Mouse (Mus musculus) naive thymus-derived CD4-positive, alpha-beta T cell, adult 5 months (primary cell): Measurements from ENCODE around the gene Gm30191. TPM values are rescaled to one million over a fixed set of nuclear protein-coding genes. Genes with fewer than 3 reads are reported as not detected.

Experiments
- polyA plus RNA-seq: library from polyadenylated mRNA; unstranded; fragments of 100-300 nt; shearing (Covaris generic); gene quantifications from one replicate; pipeline ENCODE4 v1.2.1, GENCODE M21; 2017

Gm30191 gene
- polyA plus RNA-seq = not detected

GRCm38 (mm10) chr4:134246719-134247258 lies at the start of gene Gm30191:
Gene Gm30191 (plus strand): TSS chr4:134246935.

GRCm38 (mm10) chr4:134202904-134203303 lies 43.8 kb upstream of the Gm30191 start, which contains the start of gene Gm7534:
Gene Gm7534 (minus strand): TSS chr4:134203004.

GRCm38 (mm10) chr4:134227194-134227593 lies 19.5 kb upstream of the Gm30191 start, which contains the start of gene Catsper4:
Gene Catsper4 (minus strand): TSS chr4:134227383.

GRCm38 (mm10) chr4:134238279-134238651 lies 8.5 kb upstream of the Gm30191 start, which contains the start of gene Cnksr1:
Gene Cnksr1 (minus strand): TSS chr4:134238399.

DNA sequence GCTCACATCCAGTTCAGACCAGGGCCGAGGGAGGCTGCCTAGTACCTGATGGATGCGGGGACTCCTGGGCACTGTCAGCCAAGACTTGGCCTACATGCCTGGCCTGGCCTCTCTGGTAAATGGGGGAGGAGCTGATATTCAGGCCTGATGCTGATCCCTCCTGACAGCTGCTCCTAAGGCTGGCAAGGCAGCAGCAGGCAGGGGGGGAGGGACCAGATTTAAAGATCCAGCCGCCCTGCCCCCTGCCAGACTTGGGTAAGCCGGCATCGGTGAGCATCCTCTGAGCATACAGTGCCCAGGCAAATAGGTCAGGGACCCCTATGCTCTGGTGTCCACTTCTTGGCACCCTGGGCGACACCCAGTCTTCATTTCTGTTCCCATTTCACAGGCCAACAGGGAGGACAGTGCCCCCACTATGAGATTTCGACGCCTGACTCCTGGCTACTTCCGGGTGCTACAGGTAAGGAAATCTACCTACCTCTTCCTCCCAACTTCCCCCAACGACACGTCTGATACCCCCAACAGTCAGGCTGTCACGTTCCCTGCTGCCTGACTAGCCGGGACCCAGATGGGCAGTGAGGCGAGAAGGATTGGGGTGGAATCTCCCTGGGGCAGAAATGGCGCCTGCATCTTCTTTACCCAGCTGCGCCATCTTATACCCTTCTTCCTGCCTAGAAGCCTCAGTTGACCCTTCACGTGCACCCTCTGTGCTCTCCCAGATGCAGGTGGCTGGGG lies 3.1 kb upstream of the Gm30191 start, which contains the start of gene E130218I03Rik:
TSS of gene E130218I03Rik (plus strand) at position 147 of the 735 bp plus-strand sequence.

DNA sequence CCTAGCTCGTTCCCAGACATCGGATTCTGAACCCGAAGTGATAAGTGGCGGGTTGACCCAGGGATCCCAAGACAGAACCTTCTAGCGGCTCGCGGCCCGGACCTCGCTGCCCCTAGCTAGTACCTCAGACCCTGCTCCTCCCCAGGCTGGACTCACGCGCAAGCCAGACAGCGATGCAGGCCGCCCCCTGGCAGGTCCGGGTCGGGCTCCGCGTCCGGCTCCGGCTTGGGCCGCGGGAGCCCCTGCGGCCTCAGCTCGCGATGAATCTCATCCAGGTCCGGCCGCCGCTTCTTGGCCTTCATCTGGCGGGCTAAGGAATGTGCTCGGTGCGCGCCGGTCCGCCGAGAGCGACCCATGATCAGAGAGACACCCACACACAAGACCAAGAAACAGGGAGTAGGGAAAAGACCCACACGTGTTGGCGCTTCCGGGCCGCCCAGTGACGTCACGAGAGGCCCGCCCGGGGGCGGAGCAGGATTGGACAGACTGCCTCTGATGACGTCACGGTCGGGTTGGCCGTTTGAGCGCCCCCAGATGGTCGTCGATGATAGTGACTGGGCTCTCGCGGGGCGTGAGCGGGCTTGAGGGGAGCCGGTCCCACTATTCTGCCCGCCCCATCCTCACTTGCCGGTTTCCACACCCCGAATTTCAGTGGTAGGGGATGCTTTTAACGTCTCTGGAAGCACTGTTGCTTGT lies 1.4 kb upstream of the Gm30191 start, which contains the start of gene Zfp593:
TSS of gene Zfp593 (minus strand) at position 445 of the 696 bp plus-strand sequence.

DNA sequence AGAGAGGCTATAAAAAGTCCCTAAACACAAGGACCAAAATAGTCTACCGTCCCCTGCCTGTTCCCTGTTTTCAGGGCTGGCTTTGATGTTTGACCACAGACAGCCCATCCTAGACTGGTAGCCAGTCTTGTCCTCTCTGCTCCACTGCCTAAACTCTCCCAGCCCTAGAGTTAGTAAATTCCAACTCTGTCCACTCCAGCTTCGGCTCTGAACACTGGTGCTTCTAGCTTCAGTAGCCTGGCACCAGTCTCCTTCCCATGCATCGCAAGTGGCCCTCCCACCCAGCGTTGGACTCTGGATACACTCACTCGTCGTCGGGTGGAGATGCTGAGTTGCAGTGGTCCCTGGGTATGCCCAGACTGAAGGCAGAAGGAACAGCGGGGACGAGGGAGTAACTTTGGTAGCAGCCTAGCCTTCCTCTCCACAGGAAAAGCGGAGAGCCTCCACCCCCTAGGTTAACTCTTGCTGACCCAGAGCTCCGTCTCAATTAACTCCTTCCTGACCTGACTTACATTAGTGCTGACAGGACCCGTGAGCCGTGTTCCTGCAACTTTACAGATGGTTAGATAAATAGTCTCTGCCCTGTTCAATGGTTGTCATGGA lies 7.1 kb downstream of the Gm30191 start, which contains the start of gene Grrp1:
TSS of gene Grrp1 (minus strand) at position 385 of the 603 bp plus-strand sequence.

GRCm38 (mm10) chr4:134287575-134288025 lies 40.9 kb downstream of the Gm30191 start, which contains the start of gene Pdik1l:
Gene Pdik1l (minus strand): TSS chr4:134287895.

Other genes starting within 250 kb of the Gm30191 start
- 19.7 TPM for gene Dhdds, start 246.0 kb upstream of the Gm30191 start, polyA plus RNA-seq
- not detected for gene Lin28a, start 228.1 kb upstream of the Gm30191 start, polyA plus RNA-seq
- not detected for gene Zfp683, start 193.1 kb upstream of the Gm30191 start, polyA plus RNA-seq
- gene Crybg2, start 186.1 kb upstream of the Gm30191 start, polyA plus RNA-seq = 9.1 TPM
- gene Cd52, start 151.9 kb upstream of the Gm30191 start, polyA plus RNA-seq = 1,142 TPM
- gene Ubxn11, start 144.4 kb upstream of the Gm30191 start, polyA plus RNA-seq = 99.9 TPM
- 821 TPM for gene Sh3bgrl3, start 118.1 kb upstream of the Gm30191 start, polyA plus RNA-seq
- 31.3 TPM for gene Cep85, start 59.8 kb upstream of the Gm30191 start, polyA plus RNA-seq
- gene Gm7534, start 43.9 kb upstream of the Gm30191 start, polyA plus RNA-seq = not detected
- gene Catsper4, start 19.6 kb upstream of the Gm30191 start, polyA plus RNA-seq = not detected
- gene Cnksr1, start 8.5 kb upstream of the Gm30191 start, polyA plus RNA-seq = not detected
- 1.6 TPM for gene E130218I03Rik, start 3.3 kb upstream of the Gm30191 start, polyA plus RNA-seq
- gene Zfp593, start 1.3 kb upstream of the Gm30191 start, polyA plus RNA-seq = 24.3 TPM
- gene Grrp1, start 7.2 kb downstream of the Gm30191 start, polyA plus RNA-seq = not detected
- 11.5 TPM for gene Pdik1l, start 41.0 kb downstream of the Gm30191 start, polyA plus RNA-seq
- not detected for gene Trim63, start 68.2 kb downstream of the Gm30191 start, polyA plus RNA-seq
- gene Slc30a2, start 96.2 kb downstream of the Gm30191 start, polyA plus RNA-seq = not detected
- not detected for gene Extl1, start 136.9 kb downstream of the Gm30191 start, polyA plus RNA-seq
- 1.9 TPM for gene Pafah2, start 149.4 kb downstream of the Gm30191 start, polyA plus RNA-seq
- gene Stmn1, start 221.4 kb downstream of the Gm30191 start, polyA plus RNA-seq = 91.3 TPM
- 9.7 TPM for gene Paqr7, start 249.8 kb downstream of the Gm30191 start, polyA plus RNA-seq